Mouse (Mus musculus) intestine, postnatal 0 days (tissue): ENCODE measurements around the gene Cxcr5. TPM values are rescaled to one million over a fixed set of nuclear protein-coding genes. Genes with fewer than 3 reads are reported as not detected.

ENCODE experiments used
- ATAC-seq: fragments of 200-750 bp; cut with Nextera tagmentation; 2 replicates; pipeline ENCODE4 v1.8.0; 2017; ENCODE audit warnings: mild to moderate bottlenecking, moderate TSS enrichment, moderate library complexity
- H3K27ac ChIP-seq: fragments of 300-500 bp; sonication (generic); 2 replicates; pipeline ENCODE4 v1.5.1; 2014; ENCODE audit warnings: mild to moderate bottlenecking, low read depth, low read length, moderate library complexity
- H3K27me3 ChIP-seq: fragments of 300-500 bp; sonication (generic); replicated peaks from 2 replicates; pipeline ENCODE4 v1.6.1; 2014; ENCODE audit warnings: low read length, mixed read lengths; ENCODE audit not compliant: control insufficient read depth, insufficient read depth
- H3K36me3 ChIP-seq: fragments of 300-500 bp; sonication (generic); 2 replicates; pipeline ENCODE4 v1.6.1; 2014; ENCODE audit warnings: mild to moderate bottlenecking, moderate library complexity; ENCODE audit not compliant: control insufficient read depth, insufficient read depth
- H3K4me1 ChIP-seq: fragments of 300-500 bp; sonication (generic); replicated peaks from 2 replicates; pipeline ENCODE4 v1.6.1; 2014; ENCODE audit warnings: antibody characterized with exemption, low read length, mixed read lengths; ENCODE audit not compliant: control insufficient read depth, insufficient read depth
- H3K4me2 ChIP-seq: fragments of 300-500 bp; sonication (generic); replicated peaks from 2 replicates; pipeline ENCODE4 v1.6.1; 2014; ENCODE audit warnings: low read depth, mild to moderate bottlenecking, moderate library complexity
- H3K4me3 ChIP-seq: fragments of 300-500 bp; sonication (generic); 2 replicates; pipeline ENCODE4 v1.5.1; 2014; ENCODE audit warnings: low read depth, low read length
- H3K9ac ChIP-seq: fragments of 300-500 bp; sonication (generic); 2 replicates; pipeline ENCODE4 v1.6.1; 2014; ENCODE audit warnings: mild to moderate bottlenecking, low read depth, low read length
- H3K9me3 ChIP-seq: fragments of 300-500 bp; sonication (generic); 2 replicates; pipeline ENCODE4 v1.6.1; 2016; ENCODE audit warnings: mixed run types; ENCODE audit not compliant: control insufficient read depth
- CTCF ChIP-seq: sonication (generic); IDR thresholded peaks from 2 replicates; pipeline ENCODE4 v1.5.1; 2016; ENCODE audit warnings: low read depth, mild to moderate bottlenecking, control low read depth, antibody characterized with exemption, moderate library complexity
- WGBS: fragments of 180-500 bp; shearing (Covaris S2); extraction: QIAGEN DNeasy Blood & Tissue Kit; methylation state at CpG from one replicate; pipeline ENCODE4 v1.1.7; 2014; 5-methylcytosine and 5-hydroxymethylcytosine counted together
- polyA plus RNA-seq: library from polyadenylated mRNA; unstranded; fragments of >200 nt; fragmentation: Nextera tagmentation; extraction: Ambion mirVana; gene quantifications from 2 replicates; pipeline ENCODE4 v1.2.1, GENCODE M21; 2015

Gene Cxcr5
- polyA plus RNA-seq, 1 experiment from 2014 or later = 0.25 TPM

- 49% methylated on average over 5 of the region's 5 CpGs for WGBS
- Histone ChIP-seq H3K9ac (no peak overlapping the region), H3K27ac (0 out of 2 replicates have a peak overlapping the region, but pooled peaks have one; percentile 64), H3K9me3 (no peaks in the 10 kb centered on the region), H3K4me2 (peak overlapping the region; percentile 82), H3K4me3 (no peak overlapping the region), H3K4me1 (peaks cover 15% of the 10 kb centered on the region), H3K36me3 (peaks cover 34% of the 10 kb centered on the region), H3K27me3 (no peaks in the 10 kb centered on the region)
- no peak for ATAC-seq
- TF ChIP-seq CTCF = no peak
These were observed 61.5 kb downstream of the Cxcr5 start for GRCm38 (mm10) chr9:44500163-44500533.

- Histone ChIP-seq H3K27ac (peak overlapping the region; percentile 64), H3K9ac (peak overlapping the region; percentile 31), H3K4me2 (peak overlapping the region; percentile 82), H3K36me3 (peaks cover 30% of the 10 kb centered on the region), H3K27me3 (no peaks in the 10 kb centered on the region), H3K4me3 (peak overlapping the region; percentile 39), H3K9me3 (no peaks in the 10 kb centered on the region), H3K4me1 (peaks cover 18% of the 10 kb centered on the region)
- TF ChIP-seq CTCF = no peak
- no peak for ATAC-seq
- 34% methylated on average over 20 of the region's 20 CpGs for WGBS
These were observed 62.1 kb downstream of the Cxcr5 start for GRCm38 (mm10) chr9:44499356-44500162.

GRCm38 (mm10) chr9:44498421-44499355, 63.0 kb downstream of the Cxcr5 start:
- TF ChIP-seq CTCF = peak; percentile 80
- WGBS = 2% methylated on average over 59 of the region's 59 CpGs
- H3K27ac ChIP-seq = peak overlapping the region; percentile 64
- peaks cover 18% of the 10 kb centered on the region for H3K4me1 ChIP-seq
- peak overlapping the region; percentile 39 for H3K4me3 ChIP-seq
- H3K27me3 ChIP-seq = no peaks in the 10 kb centered on the region
- peak overlapping the region; percentile 82 for H3K4me2 ChIP-seq
- no peaks in the 10 kb centered on the region for H3K9me3 ChIP-seq
- peak overlapping the region; percentile 34; the same call in 1 of the 2 replicates for H3K9ac ChIP-seq
- peaks cover 28% of the 10 kb centered on the region for H3K36me3 ChIP-seq
- ATAC-seq = peak; percentile 59

- H3K27ac ChIP-seq = peak overlapping the region; percentile 64
- H3K9ac ChIP-seq = peak overlapping the region; percentile 27; the same call in 1 of the 2 replicates
- TF ChIP-seq CTCF = no peak
- H3K36me3 ChIP-seq = peaks cover 20% of the 10 kb centered on the region
- no peaks in the 10 kb centered on the region for H3K27me3 ChIP-seq
- WGBS = 1% methylated on average over 11 of the region's 11 CpGs
- H3K4me2 ChIP-seq = peak overlapping the region; percentile 82
- no peaks in the 10 kb centered on the region for H3K9me3 ChIP-seq
- H3K4me1 ChIP-seq = peaks cover 21% of the 10 kb centered on the region
- peak; percentile 59 for ATAC-seq
- peak overlapping the region; percentile 39 for H3K4me3 ChIP-seq
These were observed 63.9 kb downstream of the Cxcr5 start for GRCm38 (mm10) chr9:44497624-44498377.

GRCm38 (mm10) chr9:44496803-44497461, 64.7 kb downstream of the Cxcr5 start:
- H3K4me2 ChIP-seq = peak overlapping the region; percentile 21; the same call in 1 of the 2 replicates
- no peak for ATAC-seq

More at GRCm38 (mm10) chr9:44496803-44497461, 64.7 kb downstream of the Cxcr5 start:
- 64% methylated on average over 12 of the region's 12 CpGs for WGBS
- Histone ChIP-seq H3K9ac (no peak overlapping the region), H3K9me3 (no peaks in the 10 kb centered on the region), H3K4me3 (no peak overlapping the region), H3K4me1 (peaks cover 26% of the 10 kb centered on the region), H3K27me3 (no peaks in the 10 kb centered on the region), H3K36me3 (peaks cover 15% of the 10 kb centered on the region), H3K27ac (no peak overlapping the region)
- TF ChIP-seq CTCF = no peak
